Mouse (Mus musculus): ENCODE data around the gene Olfr441.
"Not testable (repeated sequence)": the region's sequence is repeated elsewhere in the genome, so short reads cannot be mapped to it uniquely, and the experiment has no call there.

Olfr441 gene

GRCm38 (mm10) chr6:43106069-43106468 is at the start of gene Olfr441:
Gene Olfr441, plus strand, starts transcription at chr6:43106369.
- DNase-seq (ENCODE audit: low spot score), result not testable (repeated sequence)

- DNase-seq (ENCODE audit: low spot score), result peak; percentile 55
Measured at GRCm38 (mm10) chr6:43078750-43079149, 27.4 kb upstream of the Olfr441 start.

GRCm38 (mm10) chr6:43081405-43081804 is 24.8 kb upstream of the Olfr441 start:
- not testable (repeated sequence) for DNase-seq (ENCODE audit: low spot score)

DNA sequence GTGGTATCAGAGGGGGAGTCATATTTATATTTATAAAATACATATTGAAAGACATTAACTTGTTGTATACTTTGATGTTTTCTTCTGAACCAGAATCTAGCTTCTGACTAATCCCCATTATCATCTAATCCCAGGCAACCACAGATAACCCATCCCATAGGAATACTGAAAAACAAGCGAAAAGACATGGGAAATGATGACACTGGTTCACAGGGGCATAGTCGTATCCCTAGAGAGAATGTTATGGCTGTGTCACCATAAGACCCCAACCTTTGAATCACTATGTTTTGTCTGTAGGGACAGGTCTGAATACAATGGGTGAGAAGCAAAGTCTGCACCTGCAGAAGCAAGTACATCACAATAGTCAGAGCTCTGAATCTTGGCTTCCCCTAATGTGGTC is 40.1 kb downstream of the Olfr441 start, which contains the start of gene Olfr237-ps1:
Gene Olfr237-ps1 (plus strand): TSS at position 301 of the 400 bp plus-strand sequence.
- DNase-seq (ENCODE audit: low spot score), result not testable (repeated sequence)

GRCm38 (mm10) chr6:43159502-43159901 is 53.3 kb downstream of the Olfr441 start:
- DNase-seq (ENCODE audit: low spot score), result no peak

DNA sequence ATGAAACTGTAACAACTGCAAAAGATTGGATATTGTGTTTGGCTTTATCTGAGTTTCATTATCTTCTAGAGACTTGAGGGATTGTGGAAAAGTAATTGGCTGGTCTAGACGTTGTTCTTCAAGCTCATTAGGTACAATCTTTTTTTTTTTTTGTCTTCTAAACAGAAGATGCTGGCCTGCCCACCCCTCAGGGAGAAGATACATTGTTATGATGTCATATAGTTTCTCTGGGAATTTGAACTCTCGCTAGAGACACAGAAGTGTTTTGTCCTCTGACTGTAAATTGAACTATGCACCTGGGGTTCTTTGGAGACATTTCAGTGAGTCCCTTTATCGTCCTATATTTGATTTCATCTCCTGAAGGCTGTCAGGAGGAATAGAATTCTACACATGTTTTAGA is 56.8 kb downstream of the Olfr441 start, which contains the start of gene Olfr437:
Gene Olfr437 (plus strand): TSS at position 301 of the 400 bp plus-strand sequence.
- DNase-seq (ENCODE audit: low spot score), result no peak

DNA sequence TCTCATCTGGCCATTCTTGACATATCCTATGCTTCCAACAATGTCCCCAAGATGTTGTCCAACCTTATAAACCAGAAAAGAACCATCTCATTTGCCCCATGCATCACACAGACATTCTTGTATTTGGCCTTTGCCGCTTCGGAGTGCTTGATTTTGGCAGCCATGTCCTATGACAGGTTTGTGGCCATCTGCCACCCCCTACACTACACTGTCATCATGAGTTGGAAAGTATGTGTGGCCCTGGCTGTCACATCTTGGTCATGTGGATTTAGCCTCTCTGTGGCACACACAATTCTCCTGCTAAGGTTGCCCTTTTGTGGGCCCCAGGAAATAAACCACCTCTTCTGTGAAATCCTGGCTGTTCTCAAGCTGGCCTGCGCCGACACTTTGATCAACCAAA is 61.1 kb downstream of the Olfr441 start:
- DNase-seq (ENCODE audit: low spot score), result no peak
